Mouse (Mus musculus) central nervous system, embryonic 18 days (tissue): ENCODE data around the gene Sox13. TPM values are rescaled to one million over a fixed set of nuclear protein-coding genes. Genes with fewer than 3 reads are reported as not detected.

Experiments used
- polyA plus RNA-seq: library from polyadenylated mRNA; depleted of rRNA; stranded (reverse); fragments of >200 nt; gene quantifications from 2 replicates; pipeline ENCODE4 v1.2.3, GENCODE M21; 2012; rRNA removed

Sox13 gene
- 15.1 and 15.4 TPM in 2 replicates for polyA plus RNA-seq

DNA sequence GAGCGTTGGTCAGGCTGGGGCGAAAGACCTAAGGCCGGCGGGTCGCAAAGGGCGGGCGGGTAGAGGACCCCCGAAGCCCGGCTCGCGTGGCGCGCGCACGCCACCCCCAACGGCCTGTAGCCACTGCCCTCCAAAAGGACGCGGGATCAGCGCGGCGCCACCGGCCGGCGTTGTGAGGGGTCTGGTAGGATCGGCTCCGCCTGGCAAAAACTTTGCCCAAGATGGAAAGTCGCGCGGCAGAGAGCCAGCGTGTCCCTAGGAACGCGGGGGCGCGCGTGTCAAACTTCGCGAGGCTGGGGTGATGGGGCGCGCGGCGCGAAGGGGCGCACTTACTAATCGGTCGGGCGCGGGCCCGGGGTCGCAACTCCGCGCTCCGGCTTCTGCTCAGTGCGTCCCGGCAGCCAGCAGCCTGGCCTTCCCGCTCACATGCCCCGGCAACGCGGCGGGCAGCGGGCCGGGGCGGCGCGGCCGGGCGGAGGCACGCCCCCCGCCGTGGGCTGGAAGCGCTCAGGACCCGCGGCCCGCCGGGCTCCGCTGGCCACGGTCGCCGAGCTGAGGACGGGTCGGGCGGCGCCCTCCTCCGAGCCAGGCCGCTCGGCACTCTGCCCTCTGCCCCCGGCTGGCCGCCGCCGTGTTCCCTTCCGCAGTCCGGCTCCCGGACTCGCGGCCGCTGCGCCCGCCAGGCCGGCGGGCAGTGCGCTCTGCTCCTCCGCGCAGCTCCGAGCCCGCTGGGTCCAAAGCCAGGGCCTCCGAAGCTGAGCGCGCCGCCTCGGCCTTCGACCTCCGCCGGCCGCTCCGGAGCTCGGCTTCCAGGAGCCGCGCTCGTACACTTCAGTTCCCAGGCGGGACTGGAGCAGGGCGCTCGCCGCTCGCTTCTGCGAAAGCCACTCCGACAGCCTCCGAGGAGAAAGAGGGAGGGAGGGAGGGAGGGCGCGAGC, at the start of gene Sox13:
Gene Sox13 (minus strand): TSS at position 835 of the 938 bp plus-strand sequence.

GRCm38 (mm10) chr1:133363276-133364021, 60.7 kb downstream of the Sox13 start, which contains the start of gene Etnk2:
Etnk2 (plus strand) TSS chr1:133363572.

DNA sequence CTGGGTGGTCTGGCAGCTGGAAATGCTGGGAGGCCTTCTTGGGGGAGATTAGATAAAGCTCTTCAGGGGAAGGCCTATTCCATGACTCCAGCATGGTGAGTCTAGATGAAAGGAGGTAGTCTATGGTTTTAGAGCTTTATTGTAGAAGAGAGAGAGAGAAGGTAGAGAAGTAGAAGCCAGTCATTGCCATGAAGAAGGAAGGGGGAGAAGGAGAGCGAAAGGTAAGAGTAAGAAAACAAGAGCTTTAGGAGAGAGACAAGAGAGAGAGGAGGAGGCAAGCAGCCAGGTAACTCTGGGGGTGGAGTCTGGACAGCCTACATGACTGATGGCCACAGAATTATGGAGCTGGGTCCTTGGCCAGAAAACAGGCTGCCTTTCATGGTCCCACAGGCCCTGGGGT, 74.0 kb downstream of the Sox13 start, which contains the start of gene Ren1:
Gene Ren1 (plus strand): TSS at position 301 of the 400 bp plus-strand sequence.

Other genes with a start within 250 kb of the Sox13 start
- 0.08 TPM in 1 of 2 replicates, not detected in the other for gene Golt1a, start 114.6 kb downstream of the Sox13 start, polyA plus RNA-seq
- 0.09 and 0.38 TPM in 2 replicates for gene Kiss1, start 102.5 kb downstream of the Sox13 start, polyA plus RNA-seq
- gene Ren1, start 73.9 kb downstream of the Sox13 start, polyA plus RNA-seq, result 0.18 and 0.43 TPM in 2 replicates
- gene Etnk2, start 60.8 kb downstream of the Sox13 start, polyA plus RNA-seq, result 16.9 and 22.6 TPM in 2 replicates
- 272 and 288 TPM in 2 replicates for gene Snrpe, start 185.9 kb upstream of the Sox13 start, polyA plus RNA-seq
- 7.0 and 7.1 TPM in 2 replicates for gene Zbed6, start 236.5 kb upstream of the Sox13 start, polyA plus RNA-seq
- gene Gm38394, start 236.9 kb upstream of the Sox13 start, polyA plus RNA-seq, result 6.3 and 6.6 TPM in 2 replicates